Mouse (Mus musculus): ENCODE measurements around the gene 2010111I01Rik. TPM values are rescaled to one million over a fixed set of nuclear protein-coding genes. Genes with fewer than 3 reads are reported as not detected.

Gene 2010111I01Rik
- polyA plus RNA-seq, 1 experiment from 2014 or later: 197 TPM

DNA sequence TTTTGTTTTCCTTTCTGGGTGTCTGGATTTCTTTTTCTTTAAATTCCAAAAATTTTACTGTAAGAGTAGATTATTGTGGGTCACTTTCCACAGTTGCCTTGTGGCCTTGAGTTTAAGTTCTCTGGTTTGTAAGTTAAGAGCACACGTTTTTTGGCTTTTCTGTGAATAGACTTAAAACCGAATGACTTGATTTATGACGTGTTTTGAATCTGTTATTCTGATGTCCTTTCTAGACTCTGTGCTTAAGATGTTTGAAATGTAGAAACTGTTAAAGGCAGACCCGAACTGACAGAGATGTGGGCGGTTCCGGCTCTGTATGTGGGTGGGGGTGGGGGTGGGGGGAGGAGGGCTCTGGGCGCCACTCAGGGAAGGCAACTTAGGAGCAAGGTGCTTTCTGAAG is 282.3 kb downstream of the 2010111I01Rik start:
- WGBS: 35% methylated on average over 7 of the region's 7 CpGs
- Histone ChIP-seq H3K27ac (replicated peaks) (peak overlapping the region; percentile 88), H3K36me3 (no peaks in the 10 kb centered on the region), H3K9me3 (replicated peaks) (no peaks in the 10 kb centered on the region), H3K4me2 (replicated peaks) (peak overlapping the region; percentile 56), H3K27me3 (no peaks in the 10 kb centered on the region), H3K4me1 (peaks cover 80% of the 10 kb centered on the region), H3K9ac (no peak overlapping the region), H3K4me3 (replicated peaks) (peak overlapping the region; percentile 7; the same call in 1 of the 2 replicates)
- ATAC-seq (ENCODE audit: insufficient number of reproducible peaks, low FRiP score, low TSS enrichment, low read depth): no peak

DNA sequence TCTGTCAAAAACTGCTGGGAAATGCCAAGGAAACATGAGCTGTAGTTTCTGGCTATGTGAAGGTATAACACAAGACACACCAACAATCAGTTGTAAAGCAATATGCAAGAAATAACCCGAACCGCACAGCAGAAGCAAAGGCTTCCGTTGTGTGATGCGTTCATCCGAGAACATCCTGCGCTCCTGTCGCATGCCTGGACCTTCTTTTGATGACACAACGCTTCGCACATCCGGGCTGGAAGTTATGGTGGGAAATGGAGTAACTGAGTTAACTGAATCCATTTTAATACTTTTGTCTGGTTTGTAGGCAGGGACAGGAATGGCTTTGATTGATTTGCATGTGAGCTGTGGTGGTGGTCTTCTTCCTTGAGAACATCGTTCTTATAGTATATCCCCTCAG is 282.9 kb downstream of the 2010111I01Rik start:
- Histone ChIP-seq H3K27me3 (no peaks in the 10 kb centered on the region), H3K4me1 (peaks cover 78% of the 10 kb centered on the region), H3K9ac (no peak overlapping the region), H3K4me3 (replicated peaks) (0 out of 2 replicates have a peak overlapping the region, but pooled peaks have one; percentile 7), H3K36me3 (no peaks in the 10 kb centered on the region), H3K4me2 (replicated peaks) (peak overlapping the region; percentile 56), H3K27ac (replicated peaks) (peak overlapping the region; percentile 88; the same call in 1 of the 2 replicates), H3K9me3 (replicated peaks) (no peaks in the 10 kb centered on the region)
- no peak for ATAC-seq (ENCODE audit: insufficient number of reproducible peaks, low FRiP score, low TSS enrichment, low read depth)
- 65% methylated on average over 11 of the region's 11 CpGs for WGBS

DNA sequence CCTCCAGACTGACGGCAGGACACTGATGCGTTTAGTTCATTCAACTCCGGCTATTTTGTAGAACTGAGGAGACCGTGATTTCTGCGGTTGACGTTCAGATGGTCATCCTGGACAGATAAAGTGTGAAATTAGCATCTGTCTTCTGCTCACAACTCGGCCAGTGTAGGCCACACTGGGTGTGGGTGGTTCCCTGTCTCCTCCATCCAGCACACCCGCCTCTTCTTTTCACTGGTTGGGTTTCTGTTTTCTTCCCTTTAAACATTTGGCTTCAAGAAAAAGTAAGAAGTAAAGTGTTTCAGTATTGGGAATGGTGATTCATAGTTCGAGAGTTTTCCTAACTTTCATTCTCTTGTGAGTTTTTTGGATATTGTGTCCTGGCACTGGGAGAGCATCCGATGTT is 283.6 kb downstream of the 2010111I01Rik start:
- Histone ChIP-seq H3K4me2 (replicated peaks) (peak overlapping the region; percentile 56), H3K4me1 (peaks cover 79% of the 10 kb centered on the region), H3K9ac (no peak overlapping the region), H3K36me3 (no peaks in the 10 kb centered on the region), H3K27ac (replicated peaks) (peak overlapping the region; percentile 88; the same call in 1 of the 2 replicates), H3K4me3 (replicated peaks) (0 out of 2 replicates have a peak overlapping the region, but pooled peaks have one; percentile 7), H3K27me3 (no peaks in the 10 kb centered on the region), H3K9me3 (replicated peaks) (no peaks in the 10 kb centered on the region)
- WGBS: 74% methylated on average over 10 of the region's 10 CpGs
- no peak for ATAC-seq (ENCODE audit: insufficient number of reproducible peaks, low FRiP score, low TSS enrichment, low read depth)

DNA sequence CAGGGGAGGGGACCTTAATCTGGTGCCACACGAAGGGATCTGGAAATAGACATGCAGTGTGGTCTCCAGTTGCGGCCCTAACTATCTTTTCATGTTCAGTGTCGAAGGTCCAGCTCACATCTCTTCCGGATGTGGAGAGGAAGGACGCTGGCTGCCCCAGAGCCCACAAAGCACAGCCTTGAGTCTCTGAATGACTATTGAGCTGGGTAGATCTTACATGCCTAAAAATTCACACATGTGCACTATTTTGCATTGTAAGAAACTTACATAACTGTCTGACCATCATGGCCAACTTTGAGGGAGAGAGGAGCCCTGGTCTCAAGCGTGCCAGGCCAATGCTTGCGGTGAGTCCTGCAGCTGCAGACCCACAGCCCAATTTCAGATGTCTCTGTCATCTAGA is 284.5 kb downstream of the 2010111I01Rik start:
- Histone ChIP-seq H3K27ac (replicated peaks) (peak overlapping the region; percentile 88), H3K27me3 (no peaks in the 10 kb centered on the region), H3K4me1 (peaks cover 88% of the 10 kb centered on the region), H3K4me2 (replicated peaks) (peak overlapping the region; percentile 56), H3K9me3 (replicated peaks) (no peaks in the 10 kb centered on the region), H3K36me3 (no peaks in the 10 kb centered on the region), H3K4me3 (replicated peaks) (peak overlapping the region; percentile 10), H3K9ac (no peak overlapping the region)
- 58% methylated on average over 7 of the region's 7 CpGs for WGBS
- no peak for ATAC-seq (ENCODE audit: insufficient number of reproducible peaks, low FRiP score, low TSS enrichment, low read depth)

DNA sequence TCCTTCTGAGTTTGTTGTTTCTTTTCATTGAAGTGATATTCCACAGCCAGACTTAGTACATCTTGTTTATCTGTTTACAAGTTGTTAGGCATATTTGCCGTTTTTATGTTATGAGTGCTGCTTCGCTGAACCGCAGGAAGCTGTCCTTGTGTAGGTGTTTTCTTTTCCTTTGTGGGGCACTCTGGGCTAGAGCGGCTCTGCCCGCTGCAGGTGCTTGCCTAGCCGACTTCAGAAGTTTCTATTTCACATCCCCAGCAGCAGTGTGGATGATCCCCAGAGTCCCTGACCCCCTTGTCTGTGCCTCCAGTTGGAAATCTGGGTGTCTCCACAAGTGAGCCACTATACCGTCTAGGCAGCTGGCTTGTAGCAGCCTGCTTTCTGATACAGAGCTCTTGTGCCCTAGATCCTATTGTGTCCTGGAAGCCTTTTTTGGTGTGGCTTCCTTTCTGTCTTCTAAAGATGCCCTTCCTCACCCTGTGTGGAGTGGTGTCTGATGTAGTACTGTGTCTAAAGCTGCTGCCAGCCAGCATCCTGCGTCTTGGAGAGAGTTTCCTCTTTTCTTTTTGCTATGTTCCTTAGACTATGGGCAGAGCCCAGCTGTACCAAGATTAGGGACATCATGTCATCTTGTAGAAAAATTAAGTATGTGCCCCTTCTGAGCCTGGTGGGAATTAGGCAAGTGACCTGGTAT is 285.2 kb downstream of the 2010111I01Rik start:
- H3K4me2 ChIP-seq (replicated peaks): peak overlapping the region; percentile 56
- 47% methylated on average over 8 of the region's 8 CpGs for WGBS
- H3K36me3 ChIP-seq: no peaks in the 10 kb centered on the region
- peak overlapping the region; percentile 10 for H3K4me3 ChIP-seq (replicated peaks)
- no peak for ATAC-seq (ENCODE audit: insufficient number of reproducible peaks, low FRiP score, low TSS enrichment, low read depth)
- H3K27ac ChIP-seq (replicated peaks): peak overlapping the region; percentile 88
- peaks cover 89% of the 10 kb centered on the region for H3K4me1 ChIP-seq
- H3K27me3 ChIP-seq: no peaks in the 10 kb centered on the region
- no peaks in the 10 kb centered on the region for H3K9me3 ChIP-seq (replicated peaks)
- no peak overlapping the region for H3K9ac ChIP-seq

DNA sequence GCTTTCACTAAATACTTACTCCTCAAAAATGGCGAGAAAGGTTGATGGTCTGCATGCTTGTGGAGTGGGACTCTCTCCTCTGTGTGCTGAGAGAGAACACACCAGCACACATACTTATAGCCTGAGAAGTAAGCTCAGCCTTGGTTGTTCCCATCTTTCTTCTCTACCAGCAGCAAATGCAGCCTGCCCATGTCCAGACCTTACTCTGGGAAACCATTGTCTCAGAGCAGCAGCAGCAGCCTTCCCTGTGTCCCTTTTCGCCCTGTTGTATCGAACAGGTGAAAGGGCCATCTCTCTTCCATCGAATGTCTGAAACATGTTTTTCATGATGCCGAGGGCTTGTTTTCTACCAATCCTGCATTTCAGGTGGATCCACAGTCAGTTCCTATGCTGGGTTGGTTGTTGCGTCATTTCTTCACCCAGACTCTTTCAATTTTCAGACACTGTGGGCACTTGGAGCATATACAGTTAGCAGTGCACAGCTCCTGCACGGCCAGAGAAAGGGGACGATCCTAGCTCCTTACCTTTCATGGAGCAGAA is 285.8 kb downstream of the 2010111I01Rik start:
- 63% methylated on average over 8 of the region's 8 CpGs for WGBS
- H3K9me3 ChIP-seq (replicated peaks): no peaks in the 10 kb centered on the region
- H3K36me3 ChIP-seq: 0 out of 2 replicates have a peak, but pooled peaks cover 3% of the 10 kb centered on the region
- peak overlapping the region; percentile 88 for H3K27ac ChIP-seq (replicated peaks)
- peak overlapping the region; percentile 56 for H3K4me2 ChIP-seq (replicated peaks)
- H3K27me3 ChIP-seq: no peaks in the 10 kb centered on the region
- ATAC-seq (ENCODE audit: insufficient number of reproducible peaks, low FRiP score, low TSS enrichment, low read depth): no peak
- H3K9ac ChIP-seq: no peak overlapping the region
- H3K4me1 ChIP-seq: peaks cover 89% of the 10 kb centered on the region
- peak overlapping the region; percentile 10; the same call in 1 of the 2 replicates for H3K4me3 ChIP-seq (replicated peaks)

DNA sequence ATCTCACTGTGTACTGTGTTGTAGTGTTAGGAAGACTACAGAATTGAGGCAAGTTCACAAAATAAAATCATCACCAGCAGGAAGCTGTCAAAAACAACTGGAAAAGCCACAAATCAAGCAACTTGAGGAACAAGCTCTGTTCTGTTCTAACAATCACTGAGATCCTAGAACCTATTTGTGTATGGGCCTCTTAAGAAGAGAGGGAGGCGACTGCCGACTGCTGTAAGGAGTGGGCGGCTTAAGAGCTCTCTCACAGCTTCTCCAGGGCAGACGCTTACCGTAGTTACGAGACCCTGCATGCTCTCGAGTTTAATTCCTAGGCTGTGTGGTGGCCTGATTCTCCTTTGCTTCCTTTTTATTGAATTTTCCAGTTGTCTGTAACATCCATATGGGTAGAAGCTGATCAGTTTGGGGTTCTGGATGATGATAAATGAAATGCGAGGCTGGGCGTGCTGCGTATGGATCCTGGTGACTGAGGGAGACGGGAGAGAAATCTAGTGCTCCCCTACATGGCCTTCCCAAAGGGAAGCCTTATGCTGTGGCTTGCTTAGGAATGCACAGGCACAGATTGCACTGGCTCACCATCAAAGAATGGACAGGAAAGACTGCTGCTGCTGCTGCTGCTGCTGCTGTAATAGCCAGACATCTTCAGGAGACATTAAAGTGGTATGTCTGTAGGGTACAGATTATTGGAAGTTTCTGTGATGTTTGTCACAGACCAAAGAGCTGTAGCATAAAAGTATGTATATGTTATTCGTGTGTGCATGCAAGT is 286.6 kb downstream of the 2010111I01Rik start:
- Histone ChIP-seq H3K27me3 (no peaks in the 10 kb centered on the region), H3K9me3 (replicated peaks) (no peaks in the 10 kb centered on the region), H3K36me3 (0 out of 2 replicates have a peak, but pooled peaks cover 3% of the 10 kb centered on the region), H3K4me1 (peaks cover 90% of the 10 kb centered on the region), H3K9ac (no peak overlapping the region), H3K4me2 (replicated peaks) (peak overlapping the region; percentile 56), H3K27ac (replicated peaks) (peak overlapping the region; percentile 88), H3K4me3 (replicated peaks) (peak overlapping the region; percentile 25)
- WGBS: 22% methylated on average over 12 of the region's 12 CpGs
- no peak for ATAC-seq (ENCODE audit: insufficient number of reproducible peaks, low FRiP score, low TSS enrichment, low read depth)

DNA sequence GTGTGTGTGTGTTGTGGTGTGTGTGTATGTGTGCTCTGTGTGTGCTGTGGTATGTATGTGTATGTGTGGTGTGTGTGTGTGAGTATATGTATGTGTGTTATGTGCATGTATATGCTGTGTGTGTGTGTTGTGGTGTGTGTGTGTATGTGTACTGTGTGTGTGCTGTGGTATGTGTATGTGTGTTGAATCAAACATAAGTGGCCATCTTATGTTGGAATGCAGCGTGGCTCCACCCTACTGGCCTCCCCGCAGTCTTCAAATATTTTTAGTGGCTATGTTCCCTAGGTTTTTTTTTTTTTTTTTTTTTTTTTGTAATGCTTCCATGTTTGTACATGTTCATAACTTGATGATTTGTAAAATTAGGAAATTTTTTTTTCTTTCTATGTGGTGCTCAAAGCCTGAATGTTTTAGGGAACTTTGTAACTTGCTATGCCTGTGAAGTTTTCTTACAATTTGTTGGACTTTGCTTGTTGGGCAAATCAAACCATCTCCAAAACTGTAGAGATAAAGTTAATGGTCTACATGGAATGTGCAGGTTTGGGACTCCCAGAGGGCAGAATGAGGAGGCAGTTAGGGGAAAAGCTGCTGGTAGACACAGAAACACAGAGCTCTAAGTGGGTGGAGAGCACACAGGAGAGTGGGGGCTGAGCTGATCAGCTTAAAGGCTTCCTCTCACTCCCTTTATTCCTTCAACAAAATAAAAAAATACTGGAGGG is 287.8 kb downstream of the 2010111I01Rik start:
- Histone ChIP-seq H3K9me3 (replicated peaks) (no peaks in the 10 kb centered on the region), H3K36me3 (peaks cover 12% of the 10 kb centered on the region; the same call in 1 of the 2 replicates), H3K27ac (replicated peaks) (peak overlapping the region; percentile 88; the same call in 1 of the 2 replicates), H3K4me2 (replicated peaks) (peak overlapping the region; percentile 56; the same call in 1 of the 2 replicates), H3K9ac (no peak overlapping the region), H3K4me1 (peaks cover 86% of the 10 kb centered on the region), H3K4me3 (replicated peaks) (no peak overlapping the region), H3K27me3 (no peaks in the 10 kb centered on the region)
- ATAC-seq (ENCODE audit: insufficient number of reproducible peaks, low FRiP score, low TSS enrichment, low read depth): no peak
- 46% methylated on average over 2 of the region's 2 CpGs for WGBS

DNA sequence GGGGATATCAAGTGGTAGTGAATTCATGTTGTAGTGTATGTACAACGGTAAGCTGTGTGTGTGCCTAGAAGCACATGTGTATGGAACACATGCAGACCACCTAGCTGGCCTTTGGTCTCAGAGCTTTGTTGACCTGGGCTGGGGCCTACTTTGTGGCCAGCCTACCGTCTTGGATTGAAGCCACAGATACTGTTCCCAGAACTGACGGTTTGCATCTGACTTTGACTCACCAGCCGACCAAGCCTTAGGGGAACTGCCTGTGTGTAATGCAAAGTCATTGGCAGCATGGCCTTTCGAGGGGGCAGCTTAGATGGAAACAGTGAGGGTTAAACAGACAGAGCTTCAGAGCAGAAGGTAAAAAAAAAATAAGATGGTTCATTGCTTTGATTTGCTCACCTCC is 288.5 kb downstream of the 2010111I01Rik start:
- ATAC-seq (ENCODE audit: insufficient number of reproducible peaks, low FRiP score, low TSS enrichment, low read depth): no peak
- Histone ChIP-seq H3K4me2 (replicated peaks) (no peak overlapping the region), H3K36me3 (peaks cover 14% of the 10 kb centered on the region; the same call in 1 of the 2 replicates), H3K27ac (replicated peaks) (peak overlapping the region; percentile 55; the same call in 1 of the 2 replicates), H3K9me3 (replicated peaks) (no peaks in the 10 kb centered on the region), H3K9ac (no peak overlapping the region), H3K4me1 (peaks cover 82% of the 10 kb centered on the region), H3K4me3 (replicated peaks) (no peak overlapping the region), H3K27me3 (no peaks in the 10 kb centered on the region)
- 39% methylated on average over 5 of the region's 5 CpGs for WGBS

DNA sequence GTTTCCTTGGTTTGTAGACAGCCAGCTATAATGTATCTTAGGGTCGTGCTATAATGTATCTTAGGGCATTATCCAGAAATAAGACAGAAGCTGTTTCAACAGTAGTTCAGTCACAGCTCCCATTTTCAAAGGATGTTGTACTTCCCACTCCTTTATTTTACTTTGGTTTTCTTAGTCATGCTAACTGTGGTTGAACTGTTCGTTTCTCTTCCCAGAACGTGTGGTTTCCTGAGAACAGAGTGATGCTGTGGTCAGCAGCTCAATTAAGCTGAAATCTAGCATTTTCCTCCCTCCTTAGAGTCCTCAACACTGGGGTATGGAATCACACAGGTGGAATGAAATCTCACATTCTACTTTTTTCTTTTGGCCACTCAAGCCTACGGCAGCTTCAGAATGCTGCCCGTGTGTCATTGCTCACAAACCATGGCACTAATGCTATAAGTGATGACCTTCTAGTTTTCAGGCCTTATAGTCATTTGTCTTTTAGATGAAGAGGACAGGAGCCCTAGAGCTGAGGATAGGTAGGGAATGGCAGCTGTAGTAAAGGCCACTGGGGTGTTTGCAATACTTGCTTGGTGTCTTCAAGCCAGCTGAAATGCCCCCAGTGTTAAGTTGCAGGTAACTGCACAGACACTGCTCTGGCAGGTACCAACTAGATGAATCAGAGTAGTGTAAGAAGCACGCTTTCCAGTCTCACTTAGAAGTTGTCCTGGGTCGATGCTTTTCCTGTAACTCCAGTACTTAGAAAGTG is 289.4 kb downstream of the 2010111I01Rik start:
- Histone ChIP-seq H3K4me2 (replicated peaks) (no peak overlapping the region), H3K4me1 (peaks cover 84% of the 10 kb centered on the region), H3K27ac (replicated peaks) (0 out of 2 replicates have a peak overlapping the region, but pooled peaks have one; percentile 24), H3K9me3 (replicated peaks) (no peaks in the 10 kb centered on the region), H3K4me3 (replicated peaks) (no peak overlapping the region), H3K27me3 (no peaks in the 10 kb centered on the region), H3K9ac (no peak overlapping the region), H3K36me3 (peaks cover 14% of the 10 kb centered on the region; the same call in 1 of the 2 replicates)
- WGBS: 71% methylated on average over 7 of the region's 7 CpGs
- no peak for ATAC-seq (ENCODE audit: insufficient number of reproducible peaks, low FRiP score, low TSS enrichment, low read depth)
